Mouse (Mus musculus) embryonic fibroblast, embryonic 13.5 days (primary cell): Measurements from ENCODE around the gene Anxa2. TPM values are rescaled to one million over a fixed set of nuclear protein-coding genes. Genes with fewer than 3 reads are reported as not detected.

Experiments used
- H3K27ac ChIP-seq: 2 replicates; pipeline ENCODE4 v1.5.1; 2012; ENCODE audit warnings: low read length, control low read depth, inconsistent platforms; ENCODE audit not compliant: insufficient read depth
- H3K4me1 ChIP-seq: 2 replicates; pipeline ENCODE4 v1.6.1; 2011; ENCODE audit warnings: low read length; ENCODE audit not compliant: control insufficient read depth, insufficient read depth
- H3K4me3 ChIP-seq: 2 replicates; pipeline ENCODE4 v1.5.1; 2011; ENCODE audit warnings: mild to moderate bottlenecking, control low read depth, low read length; ENCODE audit not compliant: insufficient read depth
- CTCF ChIP-seq: IDR thresholded peaks from 2 replicates; pipeline ENCODE4 v1.5.1; 2011; ENCODE audit warnings: mild to moderate bottlenecking, control low read depth, low read length, moderate library complexity, borderline replicate concordance; ENCODE audit not compliant: insufficient read depth
- POLR2A ChIP-seq: IDR thresholded peaks from 2 replicates; pipeline ENCODE4 v1.6.1; 2011; ENCODE audit warnings: low read depth, mild to moderate bottlenecking, control low read depth, low read length, moderate library complexity
- polyA plus RNA-seq: library from polyadenylated mRNA; stranded (reverse); fragments of >200 nt; gene quantifications from 2 replicates; pipeline ENCODE4 v1.2.4, GENCODE M21; 2011; ENCODE audit warnings: low read depth; ENCODE audit not compliant: missing spikeins, insufficient read length

Gene Anxa2
- polyA plus RNA-seq, 1 experiment, result 1,213 TPM

GRCm38 (mm10) chr9:69448801-69449200 is 4.6 kb upstream of the Anxa2 start:
- Histone ChIP-seq H3K4me1 (peaks cover 13% of the 10 kb centered on the region), H3K4me3 (no peak overlapping the region), H3K27ac (no peak overlapping the region)
- TF ChIP-seq CTCF, result no peak
- no peak for TF ChIP-seq POLR2A

GRCm38 (mm10) chr9:69450636-69451035 is 2.8 kb upstream of the Anxa2 start:
- no peak for TF ChIP-seq CTCF
- TF ChIP-seq POLR2A, result no peak
- Histone ChIP-seq H3K4me1 (peaks cover 13% of the 10 kb centered on the region), H3K4me3 (no peak overlapping the region), H3K27ac (no peak overlapping the region)

GRCm38 (mm10) chr9:69451886-69452810 is 1.3 kb upstream of the Anxa2 start:
- H3K27ac ChIP-seq, result no peak overlapping the region
- H3K4me1 ChIP-seq, result peaks cover 14% of the 10 kb centered on the region
- TF ChIP-seq POLR2A (no peak), CTCF (no peak)
- no peak overlapping the region for H3K4me3 ChIP-seq

GRCm38 (mm10) chr9:69453901-69454666 is 664 bp downstream of the Anxa2 start:
- H3K4me3 ChIP-seq, result peak overlapping the region; percentile 70
- H3K27ac ChIP-seq, result peak overlapping the region; percentile 93
- peak; percentile 57 for TF ChIP-seq POLR2A
- no peak for TF ChIP-seq CTCF
- peaks cover 12% of the 10 kb centered on the region for H3K4me1 ChIP-seq

GRCm38 (mm10) chr9:69454691-69455090 is 1.3 kb downstream of the Anxa2 start:
- H3K4me3 ChIP-seq, result peak overlapping the region; percentile 70
- H3K27ac ChIP-seq, result peak overlapping the region; percentile 93
- TF ChIP-seq POLR2A (no peak), CTCF (no peak)
- peaks cover 15% of the 10 kb centered on the region for H3K4me1 ChIP-seq

- Histone ChIP-seq H3K4me1 (peaks cover 20% of the 10 kb centered on the region), H3K4me3 (peak overlapping the region; percentile 49), H3K27ac (peak overlapping the region; percentile 93)
- peak; percentile 59 for TF ChIP-seq POLR2A
- TF ChIP-seq CTCF, result no peak
Measured at GRCm38 (mm10) chr9:69455391-69455790, 2.0 kb downstream of the Anxa2 start.

GRCm38 (mm10) chr9:69456406-69457075 is 3.1 kb downstream of the Anxa2 start:
- Histone ChIP-seq H3K27ac (peak overlapping the region; percentile 93), H3K4me1 (peaks cover 21% of the 10 kb centered on the region), H3K4me3 (peak overlapping the region; percentile 49)
- TF ChIP-seq CTCF, result no peak
- TF ChIP-seq POLR2A, result peak; percentile 10; the same call in 1 of the 2 replicates

- Histone ChIP-seq H3K4me3 (0 out of 2 replicates have a peak overlapping the region, but pooled peaks have one; percentile 1), H3K27ac (peak overlapping the region; percentile 93), H3K4me1 (peaks cover 26% of the 10 kb centered on the region)
- TF ChIP-seq CTCF (no peak), POLR2A (no peak)
Measured at GRCm38 (mm10) chr9:69457143-69457542, 3.7 kb downstream of the Anxa2 start.

GRCm38 (mm10) chr9:69457747-69458625 is 4.6 kb downstream of the Anxa2 start:
- Histone ChIP-seq H3K27ac (peak overlapping the region; percentile 93), H3K4me3 (no peak overlapping the region)
- no peak for TF ChIP-seq CTCF
- TF ChIP-seq POLR2A, result peak; percentile 23; the same call in 1 of the 2 replicates

More at GRCm38 (mm10) chr9:69457747-69458625, 4.6 kb downstream of the Anxa2 start:
- H3K4me1 ChIP-seq, result peaks cover 28% of the 10 kb centered on the region
